Mouse (Mus musculus) midbrain, postnatal 0 days (tissue): ENCODE measurements around the gene Rxfp4. TPM values are rescaled to one million over a fixed set of nuclear protein-coding genes. Genes with fewer than 3 reads are reported as not detected.

Experiments
- ATAC-seq: fragments of 200-750 bp; cut with Nextera tagmentation; 2 replicates; pipeline ENCODE4 v1.8.0; 2017; ENCODE audit warnings: moderate number of reproducible peaks, mild to moderate bottlenecking, moderate TSS enrichment, moderate library complexity; ENCODE audit not compliant: low FRiP score
- DNase-seq: peaks from one replicate; pipeline ENCODE4 v3.0.0-alpha.2; 2015; ENCODE audit warnings: low spot score
- H3K27ac ChIP-seq: fragments of 300-500 bp; sonication (generic); 2 replicates; pipeline ENCODE4 v1.5.1; 2014; ENCODE audit warnings: low read depth, mild to moderate bottlenecking, low read length, mixed read lengths
- H3K27me3 ChIP-seq: fragments of 300-500 bp; sonication (generic); 2 replicates; pipeline ENCODE4 v1.6.1; 2014; ENCODE audit warnings: low read length, control low read depth, mixed read lengths; ENCODE audit not compliant: insufficient read depth
- H3K36me3 ChIP-seq: fragments of 300-500 bp; sonication (generic); 2 replicates; pipeline ENCODE4 v1.6.1; 2014; ENCODE audit warnings: low read length, control low read depth, mixed read lengths; ENCODE audit not compliant: insufficient read depth
- H3K4me1 ChIP-seq: fragments of 300-500 bp; sonication (generic); 2 replicates; pipeline ENCODE4 v1.6.1; 2014; ENCODE audit warnings: mild to moderate bottlenecking, control low read depth, antibody characterized with exemption, low read length, mixed read lengths; ENCODE audit not compliant: insufficient read depth
- H3K4me2 ChIP-seq: fragments of 300-500 bp; sonication (generic); 2 replicates; pipeline ENCODE4 v1.6.1; 2014; ENCODE audit warnings: low read depth, mild to moderate bottlenecking, low read length, mixed read lengths; ENCODE audit not compliant: poor library complexity, severe bottlenecking
- H3K4me3 ChIP-seq: fragments of 300-500 bp; sonication (generic); 2 replicates; pipeline ENCODE4 v1.5.1; 2014; ENCODE audit warnings: low read depth, mild to moderate bottlenecking, low read length, moderate library complexity
- H3K9ac ChIP-seq: fragments of 300-500 bp; sonication (generic); replicated peaks from 2 replicates; pipeline ENCODE4 v1.6.1; 2014; ENCODE audit warnings: mild to moderate bottlenecking, low read length, moderate library complexity, mixed read lengths; ENCODE audit not compliant: poor library complexity, severe bottlenecking
- H3K9me3 ChIP-seq: fragments of 300-500 bp; sonication (generic); 2 replicates; pipeline ENCODE4 v1.6.1; 2016; ENCODE audit warnings: low read length, control low read depth
- CTCF ChIP-seq: IDR thresholded peaks from 2 replicates; pipeline ENCODE4 v1.5.1; 2016; ENCODE audit warnings: antibody characterized with exemption, mild to moderate bottlenecking
- WGBS: fragments of 180-500 bp; shearing (Covaris S2); extraction: QIAGEN DNeasy Blood & Tissue Kit; methylation state at CpG from one replicate; pipeline ENCODE4 v1.1.7; 2014; 5-methylcytosine and 5-hydroxymethylcytosine counted together
- polyA plus RNA-seq: library from polyadenylated mRNA; unstranded; fragments of >200 nt; fragmentation: Nextera tagmentation; extraction: Ambion mirVana; gene quantifications from 2 replicates; pipeline ENCODE4 v1.2.1, GENCODE M21; 2015
- total RNA-seq: library from RNA; depleted of rRNA; stranded (reverse); fragments of >200 nt; gene quantifications from 2 replicates; pipeline ENCODE4 v1.2.3, GENCODE M21; 2014

The Rxfp4 gene
- total and polyA plus RNA-seq, 2 experiments from 2014 or later = not detected

DNA sequence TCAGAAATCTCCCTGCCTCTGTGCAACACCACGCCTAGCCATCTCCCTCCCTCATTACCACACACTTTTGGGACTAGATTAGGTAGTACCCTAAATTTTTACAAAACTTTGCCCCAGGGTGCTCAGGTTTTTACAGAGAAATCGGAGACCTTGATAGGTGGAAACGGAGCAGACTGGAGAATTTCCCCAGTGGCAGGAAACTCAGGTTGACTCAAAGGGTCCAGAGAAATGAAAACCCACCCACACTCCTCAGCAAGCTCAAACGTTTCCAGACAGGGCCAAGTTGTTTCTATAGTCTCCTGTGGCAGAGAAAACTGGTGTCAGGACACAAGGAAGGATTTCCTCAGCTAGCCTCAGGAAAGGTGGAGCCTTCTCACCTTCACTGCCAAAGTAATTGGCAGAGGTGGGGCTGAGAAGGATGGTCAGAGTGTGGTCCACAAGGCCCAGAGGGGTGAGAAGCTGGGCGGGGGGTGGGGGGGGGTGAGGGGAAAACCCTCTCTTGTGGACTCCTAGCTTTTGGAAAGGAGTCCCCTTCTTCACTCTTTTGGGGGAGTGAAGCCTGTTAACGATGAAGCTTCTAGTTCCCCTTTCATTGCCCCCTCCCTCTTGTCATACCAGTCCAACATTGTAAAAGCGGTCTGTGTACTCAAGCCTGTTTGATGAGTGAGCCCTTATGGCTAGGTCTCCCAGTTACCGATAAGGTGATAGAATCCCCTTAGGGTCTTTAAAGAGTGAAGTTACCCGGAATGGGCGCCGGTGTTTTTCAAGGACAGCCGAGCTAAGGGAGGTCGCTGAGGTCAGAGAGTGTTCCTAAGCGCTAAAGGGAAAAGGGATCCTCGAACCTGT is 32.6 kb downstream of the Rxfp4 start:
- Histone ChIP-seq H3K4me2 (peak overlapping the region; percentile 87), H3K27me3 (no peaks in the 10 kb centered on the region), H3K36me3 (no peaks in the 10 kb centered on the region), H3K9ac (peak overlapping the region; percentile 92), H3K9me3 (no peaks in the 10 kb centered on the region), H3K4me3 (peak overlapping the region; percentile 97), H3K27ac (peak overlapping the region; percentile 92), H3K4me1 (peaks cover 16% of the 10 kb centered on the region; the same call in 1 of the 2 replicates)
- DNase-seq (no peak), ATAC-seq (no peak)
- 13% methylated on average over 15 of the region's 15 CpGs for WGBS
- TF ChIP-seq CTCF = no peak

DNA sequence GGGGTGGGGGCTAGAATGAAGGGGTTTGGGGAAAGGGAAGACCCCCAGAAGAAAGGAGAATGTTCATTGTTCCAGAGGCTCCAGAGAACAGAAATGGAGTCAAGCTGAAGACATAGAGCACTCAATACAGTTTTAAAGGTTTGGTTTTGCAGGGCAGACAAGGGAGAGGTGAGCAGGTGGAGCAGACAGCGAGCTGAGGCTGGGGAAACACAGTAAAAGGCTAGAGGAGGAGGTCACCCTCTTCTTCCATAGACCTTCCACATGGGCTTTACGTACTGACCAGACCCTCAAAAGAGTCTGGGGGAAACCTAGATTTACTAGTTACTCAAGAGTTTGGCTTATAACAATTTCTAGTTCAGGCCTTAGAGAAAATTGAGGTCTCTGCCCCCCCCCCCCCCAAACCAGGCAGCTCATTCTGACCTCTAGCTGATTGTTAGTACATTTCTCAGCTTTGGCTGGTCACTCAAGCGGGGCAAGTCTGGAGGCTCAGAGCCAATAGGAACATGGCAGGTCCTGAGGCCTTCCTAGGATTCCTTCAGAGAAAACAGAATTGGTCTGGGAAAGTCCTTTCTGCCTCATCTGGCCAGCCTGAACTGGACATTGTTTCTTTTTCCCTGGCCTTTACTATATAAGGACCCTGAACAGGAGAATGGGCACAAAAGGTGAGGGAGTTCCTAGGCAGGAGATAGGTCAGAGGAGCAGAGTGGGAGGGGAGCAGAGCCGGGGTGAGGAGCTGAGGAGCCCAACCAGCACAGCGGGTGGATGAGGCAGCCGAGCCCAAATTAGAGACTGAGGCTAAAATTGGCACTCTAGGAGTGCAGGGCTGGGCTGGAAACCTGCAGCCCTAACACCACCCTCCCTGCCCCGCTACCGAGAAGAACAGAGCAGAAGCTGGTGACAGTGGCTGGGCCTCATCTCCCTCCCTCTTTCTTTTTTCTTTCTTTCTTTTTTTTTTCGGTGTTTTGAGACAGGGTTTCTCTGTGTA is 33.5 kb downstream of the Rxfp4 start:
- no peak for ATAC-seq
- no peak for TF ChIP-seq CTCF
- WGBS = 48% methylated on average over 9 of the region's 9 CpGs

DNA sequence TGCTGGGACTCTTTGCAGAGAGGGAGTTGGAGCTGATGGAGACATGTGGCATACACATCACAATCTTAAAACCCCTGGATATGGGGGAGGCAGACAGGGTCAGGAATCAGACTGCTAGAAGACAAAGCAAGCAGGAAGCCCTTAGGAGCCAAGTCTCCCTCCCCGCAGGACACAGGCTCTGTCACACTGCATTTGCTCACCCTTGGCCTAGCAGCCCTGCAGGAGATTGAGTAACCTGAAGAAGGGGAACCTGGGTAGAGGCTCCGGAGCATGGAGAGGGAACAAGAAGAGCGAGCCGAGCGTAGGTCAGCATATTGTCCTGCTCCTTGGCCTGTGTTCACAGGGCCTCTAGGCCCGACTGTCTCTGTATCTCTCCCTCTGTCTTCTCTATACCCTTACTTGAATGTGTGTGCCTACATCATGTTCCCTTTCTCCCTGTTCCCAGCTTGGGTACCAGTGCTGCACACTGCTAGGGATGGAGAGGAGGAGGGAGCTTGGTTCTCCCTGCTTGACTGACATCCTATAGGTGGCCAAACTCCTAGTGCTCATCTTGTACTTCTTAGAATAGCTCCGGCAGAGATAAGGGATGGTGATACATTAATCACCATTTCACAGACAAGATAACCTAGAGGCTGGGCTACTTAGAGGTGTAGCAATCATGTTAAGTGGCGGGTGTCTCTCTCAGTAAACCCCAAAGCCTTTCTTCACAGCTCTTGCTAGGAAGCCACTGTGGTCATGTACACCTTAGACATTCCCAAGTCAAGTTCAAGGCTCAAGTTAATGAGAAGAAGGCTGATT is 34.7 kb downstream of the Rxfp4 start:
- no peak for DNase-seq
- no peaks in the 10 kb centered on the region for H3K27me3 ChIP-seq
- 84% methylated on average over 8 of the region's 8 CpGs for WGBS
- H3K27ac ChIP-seq = no peak overlapping the region
- TF ChIP-seq CTCF = no peak
- no peaks in the 10 kb centered on the region for H3K9me3 ChIP-seq
- H3K4me2 ChIP-seq = no peak overlapping the region
- no peak overlapping the region for H3K9ac ChIP-seq
- H3K4me3 ChIP-seq = no peak overlapping the region
- no peaks in the 10 kb centered on the region for H3K36me3 ChIP-seq
- no peak for ATAC-seq
- 0 out of 2 replicates have a peak, but pooled peaks cover 4% of the 10 kb centered on the region for H3K4me1 ChIP-seq

More for the DNA sequence above, 33.5 kb downstream of the Rxfp4 start:
- DNase-seq = no peak
- no peaks in the 10 kb centered on the region for H3K9me3 ChIP-seq
- no peak overlapping the region for H3K9ac ChIP-seq
- H3K4me1 ChIP-seq = peaks cover 7% of the 10 kb centered on the region; the same call in 1 of the 2 replicates
- no peaks in the 10 kb centered on the region for H3K27me3 ChIP-seq
- H3K27ac ChIP-seq = no peak overlapping the region
- no peak overlapping the region for H3K4me3 ChIP-seq
- H3K36me3 ChIP-seq = no peaks in the 10 kb centered on the region
- H3K4me2 ChIP-seq = no peak overlapping the region

DNA sequence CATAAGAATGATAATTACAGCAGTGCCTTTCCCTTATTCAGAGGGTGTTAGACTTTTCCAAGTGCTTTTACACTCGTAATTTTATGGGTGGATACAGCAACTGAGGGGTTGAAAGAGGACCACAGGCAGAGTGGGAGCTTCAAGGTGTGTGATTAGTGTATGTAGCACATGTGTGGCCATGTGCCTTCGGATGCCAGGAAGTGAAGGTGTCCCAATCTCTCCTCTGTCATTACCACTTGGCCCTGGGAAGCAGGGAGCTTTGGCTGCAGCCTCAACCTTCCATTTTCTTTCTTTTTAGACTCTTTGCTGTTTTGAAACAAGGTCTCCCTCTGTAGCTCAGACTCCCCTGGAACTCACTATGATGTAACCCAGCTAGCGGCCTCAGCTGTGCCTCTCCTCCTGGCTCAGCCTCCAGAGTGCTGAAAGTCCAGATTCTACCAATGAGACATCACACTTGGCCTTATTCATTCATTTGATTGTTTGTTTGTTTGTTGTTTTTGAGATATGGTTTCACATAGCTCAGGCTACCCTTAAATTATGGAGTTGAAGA is 35.9 kb downstream of the Rxfp4 start:
- Histone ChIP-seq H3K4me3 (no peak overlapping the region), H3K36me3 (no peaks in the 10 kb centered on the region), H3K4me2 (no peak overlapping the region), H3K27ac (no peak overlapping the region), H3K9me3 (no peaks in the 10 kb centered on the region), H3K9ac (no peak overlapping the region), H3K27me3 (no peaks in the 10 kb centered on the region), H3K4me1 (0 out of 2 replicates have a peak, but pooled peaks cover 4% of the 10 kb centered on the region)
- WGBS = 78% methylated on average over 3 of the region's 3 CpGs
- TF ChIP-seq CTCF = no peak
- DNase-seq = no peak
- ATAC-seq = no peak

DNA sequence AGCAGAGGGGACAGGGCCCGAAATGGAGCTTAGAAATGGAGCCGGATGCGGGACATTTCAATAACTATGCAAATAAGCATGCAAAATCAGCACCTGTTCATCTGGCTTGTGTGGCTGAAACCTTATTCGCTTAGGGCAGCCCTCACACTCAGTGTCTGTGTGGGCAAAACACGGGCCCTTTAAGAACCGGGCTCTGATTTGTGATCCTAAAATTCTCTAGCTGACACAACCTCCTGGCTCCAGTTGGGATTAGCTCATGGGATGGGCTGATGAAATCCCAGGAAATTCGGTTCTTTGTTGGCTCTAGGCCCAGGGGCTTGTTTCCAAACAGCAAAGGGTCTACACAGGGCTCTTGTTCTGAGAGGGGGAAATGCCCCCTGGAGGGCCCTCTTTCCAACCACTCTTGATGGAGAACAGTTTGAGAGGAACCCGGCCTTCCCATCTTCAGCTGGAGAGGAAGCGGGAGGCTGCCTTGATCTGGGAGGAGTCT is 37.0 kb downstream of the Rxfp4 start:
- Histone ChIP-seq H3K27ac (no peak overlapping the region), H3K27me3 (no peaks in the 10 kb centered on the region), H3K36me3 (no peaks in the 10 kb centered on the region), H3K4me3 (no peak overlapping the region), H3K9me3 (no peaks in the 10 kb centered on the region), H3K9ac (no peak overlapping the region), H3K4me1 (0 out of 2 replicates have a peak, but pooled peaks cover 4% of the 10 kb centered on the region), H3K4me2 (peak overlapping the region; percentile 18; the same call in 1 of the 2 replicates)
- TF ChIP-seq CTCF = no peak
- DNase-seq (peak; percentile 49), ATAC-seq (0 out of 2 replicates have a peak, but pooled peaks have one; percentile 52)
- 32% methylated on average over 9 of the region's 9 CpGs for WGBS
